Mouse (Mus musculus): ENCODE results near the gene Slc34a2. TPM values are rescaled to one million over a fixed set of nuclear protein-coding genes. Genes with fewer than 3 reads are reported as not detected.

Gene Slc34a2
- polyA plus RNA-seq, 1 experiment from 2014 or later, result 0.72 TPM

DNA sequence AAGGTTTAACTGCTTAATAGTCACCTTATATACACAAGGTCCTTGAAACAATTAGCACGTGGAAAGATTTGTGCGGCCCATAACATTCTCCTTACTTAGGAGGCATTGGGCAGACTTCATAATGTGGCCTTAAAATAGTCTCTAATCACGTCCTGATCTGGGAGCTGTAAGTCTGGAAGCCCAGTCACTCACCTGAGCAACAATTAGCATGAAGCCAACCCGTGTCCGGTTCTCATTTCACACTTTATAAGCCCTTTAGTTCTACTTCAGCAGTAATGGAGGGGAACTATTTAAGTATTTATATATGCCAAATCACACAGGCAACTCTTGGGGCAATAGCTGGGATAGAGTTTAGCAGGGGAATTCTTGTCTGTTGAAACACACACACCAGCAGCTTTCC is 21.3 kb upstream of the Slc34a2 start:
- no peak overlapping the region for H3K27ac ChIP-seq (replicated peaks; ENCODE audit: low read depth, low read length)
- ATAC-seq (ENCODE audit: low read depth) (no peak), DNase-seq (ENCODE audit: low spot score) (no peak)
- H3K4me1 ChIP-seq (ENCODE audit: control insufficient read depth, insufficient read depth, low read length), result no peaks in the 10 kb centered on the region
- H3K9me3 ChIP-seq (ENCODE audit: control insufficient read depth, low read length), result no peaks in the 10 kb centered on the region
- no peaks in the 10 kb centered on the region for H3K27me3 ChIP-seq (replicated peaks; ENCODE audit: control insufficient read depth, insufficient read depth, low read length)
- 71% methylated on average over 5 of the region's 5 CpGs for WGBS
- H3K4me2 ChIP-seq (ENCODE audit: low read depth, low read length), result no peak overlapping the region
- no peak overlapping the region for H3K4me3 ChIP-seq (ENCODE audit: low read depth, low read length)
- no peaks in the 10 kb centered on the region for H3K36me3 ChIP-seq (ENCODE audit: control insufficient read depth, insufficient read depth, low read length)
- no peak overlapping the region for H3K9ac ChIP-seq (ENCODE audit: low read depth, low read length)

DNA sequence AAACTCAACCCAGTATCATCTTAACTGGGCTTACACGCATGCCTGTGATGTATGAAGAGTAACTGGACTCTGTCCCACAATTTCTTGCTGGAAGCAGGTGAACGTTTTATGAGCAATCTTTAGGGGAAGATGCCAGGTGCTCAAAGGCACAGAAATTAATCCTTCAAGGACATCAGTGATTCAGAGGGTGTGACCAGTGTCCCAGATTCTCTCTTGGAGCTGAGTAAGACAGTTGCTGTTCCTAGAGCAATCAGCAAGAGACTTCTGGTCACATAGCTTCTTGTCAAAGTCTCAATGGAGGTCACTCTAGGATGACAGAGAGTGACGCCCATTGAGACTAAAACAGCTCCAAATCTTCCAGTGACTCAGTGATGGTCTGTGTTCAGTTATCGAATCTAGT is 19.6 kb upstream of the Slc34a2 start:
- Histone ChIP-seq H3K9me3 (ENCODE audit: control insufficient read depth, low read length) (no peaks in the 10 kb centered on the region), H3K4me2 (ENCODE audit: low read depth, low read length) (no peak overlapping the region), H3K27me3 (replicated peaks; ENCODE audit: control insufficient read depth, insufficient read depth, low read length) (no peaks in the 10 kb centered on the region), H3K4me3 (ENCODE audit: low read depth, low read length) (no peak overlapping the region), H3K36me3 (ENCODE audit: control insufficient read depth, insufficient read depth, low read length) (no peaks in the 10 kb centered on the region), H3K27ac (replicated peaks; ENCODE audit: low read depth, low read length) (no peak overlapping the region), H3K4me1 (ENCODE audit: control insufficient read depth, insufficient read depth, low read length) (no peaks in the 10 kb centered on the region), H3K9ac (ENCODE audit: low read depth, low read length) (no peak overlapping the region)
- 80% methylated on average over 4 of the region's 4 CpGs for WGBS
- ATAC-seq (ENCODE audit: low read depth), result no peak
- no peak for DNase-seq (ENCODE audit: low spot score)

DNA sequence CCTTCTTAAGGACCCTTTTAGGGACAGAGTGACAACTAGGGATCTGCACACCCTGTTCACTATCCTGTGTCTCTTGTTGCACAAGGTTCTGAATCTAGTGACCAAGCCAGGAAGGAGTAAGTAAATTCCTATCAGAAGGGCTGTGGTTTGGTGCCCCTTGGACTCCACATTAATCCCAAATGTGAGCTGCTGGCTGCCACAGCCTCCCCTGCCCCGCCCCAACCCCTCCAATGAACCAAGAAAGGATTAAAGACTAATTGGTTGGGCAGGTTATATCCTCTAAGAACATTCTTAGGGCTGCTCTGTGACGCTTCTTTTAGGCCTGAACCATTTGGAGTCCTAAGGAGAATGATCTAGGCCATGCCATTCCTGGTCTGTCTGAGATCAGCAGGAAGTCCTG is 14.4 kb upstream of the Slc34a2 start:
- ATAC-seq (ENCODE audit: low read depth) (no peak), DNase-seq (ENCODE audit: low spot score) (no peak)
- no peak overlapping the region for H3K4me2 ChIP-seq (ENCODE audit: low read depth, low read length)
- no peaks in the 10 kb centered on the region for H3K36me3 ChIP-seq (ENCODE audit: control insufficient read depth, insufficient read depth, low read length)
- no peaks in the 10 kb centered on the region for H3K4me1 ChIP-seq (ENCODE audit: control insufficient read depth, insufficient read depth, low read length)
- H3K4me3 ChIP-seq (ENCODE audit: low read depth, low read length), result no peak overlapping the region
- no peaks in the 10 kb centered on the region for H3K27me3 ChIP-seq (replicated peaks; ENCODE audit: control insufficient read depth, insufficient read depth, low read length)
- H3K9ac ChIP-seq (ENCODE audit: low read depth, low read length), result no peak overlapping the region
- no peak overlapping the region for H3K27ac ChIP-seq (replicated peaks; ENCODE audit: low read depth, low read length)
- 71% methylated on average over 2 of the region's 2 CpGs for WGBS
- H3K9me3 ChIP-seq (ENCODE audit: control insufficient read depth, low read length), result no peaks in the 10 kb centered on the region

- WGBS, result 70% methylated on average over 5 of the region's 5 CpGs
- Histone ChIP-seq H3K9ac (ENCODE audit: low read depth, low read length) (no peak overlapping the region), H3K27me3 (replicated peaks; ENCODE audit: control insufficient read depth, insufficient read depth, low read length) (no peaks in the 10 kb centered on the region), H3K4me1 (ENCODE audit: control insufficient read depth, insufficient read depth, low read length) (no peaks in the 10 kb centered on the region), H3K9me3 (ENCODE audit: control insufficient read depth, low read length) (no peaks in the 10 kb centered on the region), H3K4me2 (ENCODE audit: low read depth, low read length) (no peak overlapping the region), H3K27ac (replicated peaks; ENCODE audit: low read depth, low read length) (no peak overlapping the region), H3K36me3 (ENCODE audit: control insufficient read depth, insufficient read depth, low read length) (no peaks in the 10 kb centered on the region), H3K4me3 (ENCODE audit: low read depth, low read length) (no peak overlapping the region)
- DNase-seq (ENCODE audit: low spot score), result no peak
- no peak for ATAC-seq (ENCODE audit: low read depth)
These were observed 14.0 kb upstream of the Slc34a2 start for GRCm38 (mm10) chr5:53023901-53024300.

GRCm38 (mm10) chr5:53025276-53025973 is 12.5 kb upstream of the Slc34a2 start:
- Histone ChIP-seq H3K4me2 (ENCODE audit: low read depth, low read length) (no peak overlapping the region), H3K4me1 (ENCODE audit: control insufficient read depth, insufficient read depth, low read length) (no peaks in the 10 kb centered on the region), H3K9me3 (ENCODE audit: control insufficient read depth, low read length) (no peaks in the 10 kb centered on the region), H3K4me3 (ENCODE audit: low read depth, low read length) (no peak overlapping the region), H3K9ac (ENCODE audit: low read depth, low read length) (no peak overlapping the region), H3K27me3 (replicated peaks; ENCODE audit: control insufficient read depth, insufficient read depth, low read length) (no peaks in the 10 kb centered on the region), H3K36me3 (ENCODE audit: control insufficient read depth, insufficient read depth, low read length) (no peaks in the 10 kb centered on the region), H3K27ac (replicated peaks; ENCODE audit: low read depth, low read length) (no peak overlapping the region)
- DNase-seq (ENCODE audit: low spot score) (no peak), ATAC-seq (ENCODE audit: low read depth) (no peak)
- WGBS, result 87% methylated on average over 8 of the region's 8 CpGs

DNA sequence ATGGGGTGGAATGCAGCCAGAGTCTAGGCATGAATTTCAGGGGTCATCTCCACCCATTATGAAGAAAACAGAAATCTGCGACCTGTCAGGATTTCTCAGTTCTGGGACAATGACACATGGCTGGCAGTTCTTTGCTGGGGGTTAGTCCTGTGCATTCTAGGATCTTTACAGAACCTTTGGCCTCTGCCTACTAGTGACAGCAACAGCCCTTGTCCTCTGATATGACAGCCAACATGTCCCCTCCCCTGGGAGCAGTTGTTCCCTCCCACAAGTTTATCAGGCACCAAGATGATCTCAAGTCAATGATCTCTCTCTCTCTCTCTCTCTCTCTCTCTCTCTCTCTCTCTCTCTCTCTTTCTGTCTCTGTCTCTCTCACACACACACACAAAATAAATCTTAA is 6.5 kb upstream of the Slc34a2 start:
- H3K27me3 ChIP-seq (replicated peaks; ENCODE audit: control insufficient read depth, insufficient read depth, low read length), result no peaks in the 10 kb centered on the region
- WGBS, result 72% methylated on average over 1 of the region's 1 CpGs
- H3K4me2 ChIP-seq (ENCODE audit: low read depth, low read length), result no peak overlapping the region
- no peaks in the 10 kb centered on the region for H3K4me1 ChIP-seq (ENCODE audit: control insufficient read depth, insufficient read depth, low read length)
- DNase-seq (ENCODE audit: low spot score) (no peak), ATAC-seq (ENCODE audit: low read depth) (no peak)
- no peaks in the 10 kb centered on the region for H3K9me3 ChIP-seq (ENCODE audit: control insufficient read depth, low read length)
- no peaks in the 10 kb centered on the region for H3K36me3 ChIP-seq (ENCODE audit: control insufficient read depth, insufficient read depth, low read length)
- no peak overlapping the region for H3K9ac ChIP-seq (ENCODE audit: low read depth, low read length)
- H3K4me3 ChIP-seq (ENCODE audit: low read depth, low read length), result no peak overlapping the region
- H3K27ac ChIP-seq (replicated peaks; ENCODE audit: low read depth, low read length), result no peak overlapping the region

- DNase-seq (ENCODE audit: low spot score), result peak; percentile 53
These were observed 4.3 kb downstream of the Slc34a2 start for GRCm38 (mm10) chr5:53042034-53042748.

DNA sequence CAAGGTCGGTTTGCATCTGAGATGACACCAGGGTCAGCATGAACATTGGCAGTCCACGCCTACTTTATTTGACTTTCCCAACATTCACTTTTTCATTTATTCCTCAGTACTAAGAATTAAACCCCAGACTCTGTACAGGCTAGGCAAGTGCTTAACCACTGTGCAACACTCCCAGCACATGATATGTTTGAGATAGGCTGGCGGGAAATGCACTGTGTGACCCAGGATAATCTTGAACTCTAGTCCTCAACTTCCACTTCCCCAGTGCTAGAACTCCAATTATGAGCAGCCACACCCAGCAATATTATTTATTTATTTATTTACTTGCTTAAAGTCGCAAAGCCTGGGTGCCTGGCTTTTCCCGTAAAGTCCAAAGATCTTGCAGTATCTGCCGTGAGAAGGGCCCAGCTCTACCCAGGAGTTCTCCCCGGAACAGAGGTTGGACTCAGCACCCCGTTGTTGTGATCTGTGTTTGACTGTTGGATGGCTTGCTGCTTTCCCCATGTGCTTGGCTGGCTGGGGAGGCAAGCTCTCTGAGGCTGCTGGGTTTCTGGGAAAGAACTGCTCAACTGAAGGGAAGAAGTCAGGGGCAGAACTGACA is 5.0 kb downstream of the Slc34a2 start:
- no peak for DNase-seq (ENCODE audit: low spot score)

More at GRCm38 (mm10) chr5:53042034-53042748, 4.3 kb downstream of the Slc34a2 start:
- Histone ChIP-seq H3K27ac (replicated peaks; ENCODE audit: low read depth, low read length) (no peak overlapping the region), H3K4me2 (ENCODE audit: low read depth, low read length) (no peak overlapping the region), H3K36me3 (ENCODE audit: control insufficient read depth, insufficient read depth, low read length) (no peaks in the 10 kb centered on the region), H3K27me3 (replicated peaks; ENCODE audit: control insufficient read depth, insufficient read depth, low read length) (no peaks in the 10 kb centered on the region), H3K9me3 (ENCODE audit: control insufficient read depth, low read length) (no peaks in the 10 kb centered on the region), H3K9ac (ENCODE audit: low read depth, low read length) (peak overlapping the region; percentile 25; the same call in 1 of the 2 replicates), H3K4me3 (ENCODE audit: low read depth, low read length) (no peak overlapping the region), H3K4me1 (ENCODE audit: control insufficient read depth, insufficient read depth, low read length) (no peaks in the 10 kb centered on the region)
- ATAC-seq (ENCODE audit: low read depth), result no peak
- WGBS, result 37% methylated on average over 5 of the region's 5 CpGs

More for the DNA sequence above, 5.0 kb downstream of the Slc34a2 start:
- H3K36me3 ChIP-seq (ENCODE audit: control insufficient read depth, insufficient read depth, low read length), result no peaks in the 10 kb centered on the region
- 88% methylated on average over 8 of the region's 8 CpGs for WGBS
- 0 out of 2 replicates have a peak, but pooled peaks cover under 1% of the 10 kb centered on the region for H3K27me3 ChIP-seq (replicated peaks; ENCODE audit: control insufficient read depth, insufficient read depth, low read length)
- no peak for ATAC-seq (ENCODE audit: low read depth)
- H3K4me2 ChIP-seq (ENCODE audit: low read depth, low read length), result no peak overlapping the region
- no peak overlapping the region for H3K9ac ChIP-seq (ENCODE audit: low read depth, low read length)
- H3K4me1 ChIP-seq (ENCODE audit: control insufficient read depth, insufficient read depth, low read length), result no peaks in the 10 kb centered on the region
- no peak overlapping the region for H3K4me3 ChIP-seq (ENCODE audit: low read depth, low read length)
- H3K9me3 ChIP-seq (ENCODE audit: control insufficient read depth, low read length), result no peaks in the 10 kb centered on the region
- H3K27ac ChIP-seq (replicated peaks; ENCODE audit: low read depth, low read length), result no peak overlapping the region
